Mouse (Mus musculus): Measurements from ENCODE around the gene Clec2i. TPM values are rescaled to one million over a fixed set of nuclear protein-coding genes. Genes with fewer than 3 reads are reported as not detected.
A peak's percentile ranks its signal among the peaks of the same experiment; 100 is the strongest.
"Not testable (repeated sequence)": the region's sequence is repeated elsewhere in the genome, so short reads cannot be mapped to it uniquely, and the experiment has no call there.

Clec2i gene
- polyA plus RNA-seq (2015; fragmentation: Nextera tagmentation; extraction: Ambion mirVana) = not detected in 2 replicates

DNA sequence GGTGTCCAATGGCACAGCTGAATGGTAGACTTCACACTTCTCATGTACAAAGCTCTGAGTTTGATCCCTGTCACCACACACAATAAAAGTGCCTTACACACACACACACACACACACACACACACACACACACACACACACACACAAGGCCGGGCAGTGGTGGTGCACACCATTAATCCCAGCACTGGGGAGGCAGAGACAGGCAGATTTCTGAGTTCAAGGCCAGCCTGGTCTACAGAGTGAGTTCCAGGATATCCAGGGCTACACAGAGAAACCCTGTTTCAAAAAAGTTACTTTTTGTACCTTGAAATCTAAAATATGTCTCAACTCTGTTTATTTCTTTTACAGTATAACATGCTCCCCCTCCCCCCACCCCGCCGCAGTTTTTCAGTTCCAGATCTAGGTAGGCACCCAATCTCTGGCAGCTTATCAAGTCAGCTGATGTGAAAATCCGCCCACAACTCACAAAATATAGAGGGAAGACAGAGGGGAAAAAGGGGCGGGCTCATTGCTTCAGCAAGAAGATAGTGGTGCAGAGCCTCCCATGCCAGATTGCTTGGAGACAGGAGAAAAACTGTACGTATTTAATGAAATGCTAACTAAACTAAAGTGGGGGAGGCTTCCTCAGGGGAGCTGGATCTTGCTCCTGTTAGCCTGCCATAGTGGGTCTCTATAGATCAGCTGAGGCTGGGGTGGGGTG lies at the start of gene Clec2i:
Gene Clec2i, plus strand, starts transcription at position 498 of the 700 bp plus-strand sequence.
- not testable (repeated sequence) for H3K4me1 ChIP-seq (replicated peaks); H3K36me3 ChIP-seq; H3K27me3 ChIP-seq; H3K9ac ChIP-seq (replicated peaks); H3K4me2 ChIP-seq (replicated peaks); H3K4me3 ChIP-seq (replicated peaks); H3K27ac ChIP-seq; ATAC-seq; H3K9me3 ChIP-seq
- 87% methylated on average over 6 of the region's 6 CpGs for WGBS

DNA sequence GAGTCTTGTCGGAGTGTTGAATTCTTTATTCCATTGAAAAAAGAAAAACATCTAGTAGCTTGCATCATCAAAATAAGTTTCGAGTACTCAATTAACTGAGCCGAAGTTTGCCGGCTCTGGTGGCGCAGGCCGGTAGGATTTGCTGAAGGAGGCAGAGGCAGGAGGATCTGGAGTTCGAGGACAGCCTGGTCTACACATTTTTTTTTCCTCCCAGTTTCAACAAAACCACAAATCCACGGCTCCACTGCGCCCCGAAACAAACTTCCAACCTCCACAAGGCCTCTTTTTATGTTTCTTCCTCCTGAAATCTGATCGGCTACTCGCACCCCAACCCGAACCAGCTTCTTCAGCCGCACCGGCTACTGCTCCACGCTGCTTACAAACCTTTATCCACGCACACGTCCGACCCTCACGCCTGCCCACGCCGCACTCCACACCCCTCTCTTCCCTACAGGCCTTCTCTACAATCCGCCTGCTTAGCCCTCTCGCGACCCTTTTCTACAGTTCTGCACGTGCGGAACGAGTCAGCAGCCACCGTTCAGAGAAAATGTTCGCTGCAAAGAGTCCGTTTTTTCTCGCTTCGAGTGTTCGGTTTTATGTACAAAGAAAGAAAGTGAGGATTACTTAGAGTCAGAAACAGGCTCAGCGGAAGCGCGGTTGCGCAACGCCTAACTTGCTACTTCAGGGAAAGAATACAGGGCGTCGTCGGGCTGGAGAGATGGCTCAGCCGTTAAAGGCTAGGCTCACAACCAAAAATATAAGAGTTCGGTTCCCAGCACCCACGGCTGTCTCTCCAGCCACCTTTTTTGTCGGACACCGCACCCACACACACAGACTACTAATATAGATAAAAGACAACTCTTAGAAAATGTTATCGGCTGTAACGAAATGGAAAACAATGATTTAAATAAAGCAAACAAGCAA lies 48.8 kb upstream of the Clec2i start:
- H3K4me1 ChIP-seq (replicated peaks) = peaks cover 20% of the 10 kb centered on the region
- peak overlapping the region; percentile 60 for H3K4me2 ChIP-seq (replicated peaks)
- WGBS = under 1% methylated on average over 49 of the region's 49 CpGs
- no peaks in the 10 kb centered on the region for H3K9me3 ChIP-seq
- peak; percentile 61 for ATAC-seq
- peak overlapping the region; percentile 79 for H3K9ac ChIP-seq (replicated peaks)
- H3K27me3 ChIP-seq = no peaks in the 10 kb centered on the region
- H3K36me3 ChIP-seq = no peaks in the 10 kb centered on the region
- peak overlapping the region; percentile 80 for H3K4me3 ChIP-seq (replicated peaks)
- H3K27ac ChIP-seq = peak overlapping the region; percentile 84

DNA sequence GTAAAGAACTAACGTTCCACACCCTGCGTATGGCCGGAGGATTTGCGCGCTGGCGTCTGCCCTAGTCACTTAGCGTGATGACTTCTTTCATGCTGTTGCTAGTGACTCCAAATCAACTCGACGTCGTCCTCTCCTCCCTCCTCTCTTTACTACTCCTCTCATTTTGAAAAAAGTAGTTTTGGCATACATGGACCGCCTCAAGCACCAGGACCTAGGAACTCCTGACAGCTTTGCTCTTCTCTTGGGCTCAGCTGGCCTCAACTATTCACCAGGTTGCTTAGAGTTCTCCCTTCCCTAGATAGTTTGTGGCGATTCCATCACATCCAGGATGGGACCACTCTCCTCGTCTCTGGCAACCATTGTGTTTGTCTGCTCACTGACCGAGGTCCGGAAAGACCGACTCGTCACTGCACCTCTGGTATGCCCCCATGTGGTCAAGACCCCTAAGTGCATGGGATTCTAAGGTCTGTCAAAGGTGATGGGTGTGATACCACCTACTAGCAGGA lies 48.1 kb upstream of the Clec2i start:
- Histone ChIP-seq H3K4me2 (replicated peaks) (peak overlapping the region; percentile 60), H3K9me3 (no peaks in the 10 kb centered on the region), H3K4me3 (replicated peaks) (peak overlapping the region; percentile 80), H3K4me1 (replicated peaks) (peaks cover 26% of the 10 kb centered on the region), H3K9ac (replicated peaks) (peak overlapping the region; percentile 30), H3K27me3 (no peaks in the 10 kb centered on the region), H3K27ac (peak overlapping the region; percentile 84), H3K36me3 (no peaks in the 10 kb centered on the region)
- peak; percentile 3; the same call in 1 of the 2 replicates for ATAC-seq
- under 1% methylated on average over 17 of the region's 17 CpGs for WGBS

DNA sequence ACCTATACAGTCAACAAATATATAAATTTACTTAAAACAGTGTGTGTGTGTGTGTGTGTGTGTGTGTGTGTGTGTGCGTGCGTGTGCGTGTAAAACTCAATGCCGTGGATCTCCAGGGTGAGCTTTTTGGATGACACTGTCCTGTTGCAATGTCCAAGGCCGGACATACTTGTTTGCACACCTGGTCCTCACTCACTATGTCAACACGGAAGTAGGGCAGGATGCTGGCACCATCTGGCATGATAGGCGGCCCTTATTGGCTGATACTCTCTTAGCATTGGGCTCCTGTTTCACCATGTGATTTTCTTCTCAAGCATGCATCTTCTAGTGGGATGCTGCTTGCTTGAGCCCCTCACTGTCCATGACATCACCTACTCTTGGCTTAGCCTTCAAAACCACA lies 47.5 kb upstream of the Clec2i start:
- H3K4me3 ChIP-seq (replicated peaks) = peak overlapping the region; percentile 80
- WGBS = 65% methylated on average over 7 of the region's 7 CpGs
- H3K27me3 ChIP-seq = no peaks in the 10 kb centered on the region
- H3K9me3 ChIP-seq = no peaks in the 10 kb centered on the region
- H3K4me1 ChIP-seq (replicated peaks) = peaks cover 30% of the 10 kb centered on the region
- peak overlapping the region; percentile 60; the same call in 1 of the 2 replicates for H3K4me2 ChIP-seq (replicated peaks)
- no peaks in the 10 kb centered on the region for H3K36me3 ChIP-seq
- no peak overlapping the region for H3K27ac ChIP-seq
- no peak for ATAC-seq
- no peak overlapping the region for H3K9ac ChIP-seq (replicated peaks)

DNA sequence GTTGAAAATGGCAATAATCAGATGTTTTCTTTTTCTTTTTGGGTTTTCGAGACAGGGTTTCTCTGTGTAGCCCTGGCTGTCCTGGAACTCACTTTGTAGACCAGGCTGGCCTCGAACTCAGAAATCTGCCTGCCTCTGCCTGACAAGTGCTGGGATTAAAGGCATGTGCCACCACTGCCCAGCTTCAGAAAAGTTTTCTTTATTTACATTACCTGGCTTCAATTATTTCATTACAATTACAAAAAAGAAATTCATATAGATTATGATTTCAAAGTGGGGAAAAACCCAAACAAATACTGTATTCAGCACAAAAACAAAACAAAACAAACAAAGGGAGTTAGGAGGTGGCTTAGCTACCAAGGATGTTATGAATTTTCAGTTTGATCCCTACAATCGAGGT lies 46.7 kb upstream of the Clec2i start:
- 91% methylated on average over 3 of the region's 3 CpGs for WGBS
- not testable (repeated sequence) for H3K27me3 ChIP-seq

DNA sequence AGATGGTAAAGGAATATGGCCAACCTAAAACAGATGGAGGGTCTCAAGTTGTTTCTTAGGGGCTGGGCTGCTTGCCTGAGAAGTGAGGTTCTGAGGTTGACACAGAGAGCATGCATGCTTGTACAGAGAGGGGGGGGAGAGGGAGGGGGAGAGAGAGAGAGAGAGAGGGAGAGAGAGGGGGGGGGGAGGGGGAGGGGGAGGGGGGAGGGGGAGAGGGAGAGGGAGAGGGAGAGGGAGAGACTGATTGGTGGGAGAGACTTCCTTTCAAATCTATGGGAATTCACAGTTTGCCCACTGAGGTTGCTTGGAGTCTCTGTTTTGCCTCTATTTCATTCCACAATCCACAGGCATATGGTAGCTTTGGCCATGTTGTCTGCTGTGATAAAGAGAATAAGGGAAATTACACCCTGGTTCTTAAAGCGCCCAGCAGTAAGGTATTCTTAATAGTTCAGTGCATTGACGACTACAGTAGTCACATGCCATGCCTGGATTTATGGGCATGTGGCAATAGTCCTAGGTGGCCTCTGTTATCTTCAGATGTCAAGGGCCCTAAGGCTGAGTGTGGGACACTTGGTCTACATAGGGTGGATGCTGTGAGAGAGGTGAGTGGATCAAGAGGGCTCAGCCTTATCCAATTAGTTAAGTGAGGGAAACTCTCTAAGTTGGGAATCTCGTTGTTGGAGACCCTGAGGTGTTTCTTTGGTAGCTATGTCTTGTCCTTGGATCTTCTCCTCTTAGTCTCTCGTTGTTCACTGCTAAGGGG lies 45.9 kb upstream of the Clec2i start:
- H3K27me3 ChIP-seq = no peaks in the 10 kb centered on the region
- H3K27ac ChIP-seq = no peak overlapping the region
- H3K36me3 ChIP-seq = no peaks in the 10 kb centered on the region
- peak overlapping the region; percentile 89 for H3K4me3 ChIP-seq (replicated peaks)
- H3K4me2 ChIP-seq (replicated peaks) = peak overlapping the region; percentile 76
- 0 out of 2 replicates have a peak overlapping the region, but pooled peaks have one; percentile 78 for H3K9ac ChIP-seq (replicated peaks)
- peaks cover 30% of the 10 kb centered on the region for H3K4me1 ChIP-seq (replicated peaks)
- 44% methylated on average over 4 of the region's 4 CpGs for WGBS
- H3K9me3 ChIP-seq = no peaks in the 10 kb centered on the region
- no peak for ATAC-seq

More for the DNA sequence above, 46.7 kb upstream of the Clec2i start:
- H3K9ac ChIP-seq (replicated peaks); ATAC-seq; H3K4me2 ChIP-seq (replicated peaks); H3K27ac ChIP-seq; H3K9me3 ChIP-seq; H3K36me3 ChIP-seq; H3K4me3 ChIP-seq (replicated peaks): not testable (repeated sequence)
- peaks cover 30% of the 10 kb centered on the region for H3K4me1 ChIP-seq (replicated peaks)

DNA sequence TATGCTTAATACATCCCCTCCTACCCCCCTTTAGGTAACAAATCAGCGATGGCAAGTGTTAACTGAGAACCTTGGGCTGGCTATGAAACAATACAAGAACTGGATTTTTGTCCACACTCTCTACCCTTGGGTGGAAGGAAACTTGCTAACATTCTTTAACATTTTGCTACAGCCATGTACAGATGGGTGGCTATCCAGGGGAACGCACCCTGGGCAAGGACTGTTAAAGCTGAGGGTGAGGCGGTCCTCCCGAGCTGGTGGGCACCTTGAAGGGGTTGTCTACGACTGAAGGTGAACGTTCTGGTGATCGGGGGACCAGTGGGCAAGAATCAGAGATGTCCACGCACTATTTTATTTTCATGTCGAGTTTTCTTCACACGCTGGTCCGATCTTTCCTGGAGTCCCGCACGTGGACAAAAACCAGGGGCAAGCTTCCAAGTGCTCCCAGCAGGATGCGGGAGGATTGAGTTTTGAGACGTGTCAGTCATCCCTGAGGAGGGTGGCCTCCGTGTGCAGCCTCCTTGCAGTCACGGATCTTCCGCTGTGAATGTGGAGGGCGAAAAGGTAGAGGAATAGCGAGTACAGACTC lies 44.9 kb upstream of the Clec2i start:
- Histone ChIP-seq H3K9me3 (no peaks in the 10 kb centered on the region), H3K4me3 (replicated peaks) (peak overlapping the region; percentile 89), H3K27me3 (no peaks in the 10 kb centered on the region), H3K4me1 (replicated peaks) (peaks cover 25% of the 10 kb centered on the region), H3K9ac (replicated peaks) (peak overlapping the region; percentile 78), H3K27ac (peak overlapping the region; percentile 85), H3K4me2 (replicated peaks) (peak overlapping the region; percentile 76), H3K36me3 (no peaks in the 10 kb centered on the region)
- 1% methylated on average over 20 of the region's 20 CpGs for WGBS
- no peak for ATAC-seq

DNA sequence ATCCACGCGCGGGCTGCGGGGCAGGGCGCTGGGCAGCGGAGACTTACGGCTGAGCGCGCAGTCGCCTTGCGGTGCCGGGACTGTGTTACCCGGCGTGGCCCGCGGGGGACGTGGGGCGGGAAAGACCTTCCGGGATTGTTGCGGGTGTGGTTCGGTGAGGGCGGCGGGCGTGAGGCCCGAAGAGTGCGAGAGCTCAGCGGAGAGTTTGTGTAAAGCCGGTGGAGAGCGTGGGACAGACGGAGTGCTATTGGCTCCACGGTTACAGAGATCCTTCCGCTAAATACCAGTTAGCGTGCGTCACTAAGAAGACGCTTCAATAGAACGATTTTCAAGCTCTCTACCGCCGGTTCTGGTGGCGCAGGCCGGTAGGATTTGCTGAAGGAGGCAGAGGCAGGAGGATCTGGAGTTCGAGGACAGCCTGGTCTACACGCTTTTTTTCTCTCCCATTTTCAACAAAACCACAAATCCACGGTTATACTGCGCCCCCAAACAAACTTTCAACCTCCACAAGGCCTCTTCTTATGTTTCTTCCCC lies 44.4 kb upstream of the Clec2i start:
- ATAC-seq = peak; percentile 77
- H3K36me3 ChIP-seq = no peaks in the 10 kb centered on the region
- peaks cover 25% of the 10 kb centered on the region for H3K4me1 ChIP-seq (replicated peaks)
- H3K27ac ChIP-seq = peak overlapping the region; percentile 88
- H3K4me3 ChIP-seq (replicated peaks) = peak overlapping the region; percentile 89
- no peaks in the 10 kb centered on the region for H3K27me3 ChIP-seq
- H3K9ac ChIP-seq (replicated peaks) = peak overlapping the region; percentile 78
- peak overlapping the region; percentile 76 for H3K4me2 ChIP-seq (replicated peaks)
- no peaks in the 10 kb centered on the region for H3K9me3 ChIP-seq
- under 1% methylated on average over 44 of the region's 44 CpGs for WGBS

DNA sequence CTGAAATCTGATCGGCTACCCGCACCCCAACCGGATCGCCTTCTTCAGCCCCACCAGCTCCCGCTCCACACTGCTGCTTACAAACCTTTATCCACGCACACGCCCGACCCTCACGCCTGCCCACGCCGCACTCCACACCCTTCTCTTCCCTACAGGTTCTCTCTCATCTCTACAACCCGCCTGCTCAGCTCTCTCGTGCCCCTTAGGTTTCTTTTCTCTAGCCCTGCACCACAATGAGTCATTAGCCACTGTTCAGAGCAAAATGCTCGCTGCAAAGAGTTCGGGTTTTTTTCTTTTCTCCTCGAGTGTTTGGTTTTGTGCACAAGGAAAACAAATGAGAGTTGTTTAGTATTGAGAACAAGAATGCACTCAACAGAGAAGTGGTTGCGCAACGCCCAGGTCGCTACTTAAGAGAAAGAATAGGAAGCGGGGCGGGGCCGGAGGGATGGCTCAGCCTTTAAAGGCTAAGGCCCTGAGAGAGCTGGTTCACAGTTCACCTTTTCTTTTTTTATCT lies 43.9 kb upstream of the Clec2i start:
- H3K4me2 ChIP-seq (replicated peaks) = peak overlapping the region; percentile 76
- no peaks in the 10 kb centered on the region for H3K36me3 ChIP-seq
- WGBS = under 1% methylated on average over 22 of the region's 22 CpGs
- ATAC-seq = peak; percentile 65
- peaks cover 25% of the 10 kb centered on the region for H3K4me1 ChIP-seq (replicated peaks)
- H3K4me3 ChIP-seq (replicated peaks) = peak overlapping the region; percentile 89
- H3K9ac ChIP-seq (replicated peaks) = peak overlapping the region; percentile 76
- H3K27ac ChIP-seq = peak overlapping the region; percentile 88
- no peaks in the 10 kb centered on the region for H3K9me3 ChIP-seq
- no peaks in the 10 kb centered on the region for H3K27me3 ChIP-seq

DNA sequence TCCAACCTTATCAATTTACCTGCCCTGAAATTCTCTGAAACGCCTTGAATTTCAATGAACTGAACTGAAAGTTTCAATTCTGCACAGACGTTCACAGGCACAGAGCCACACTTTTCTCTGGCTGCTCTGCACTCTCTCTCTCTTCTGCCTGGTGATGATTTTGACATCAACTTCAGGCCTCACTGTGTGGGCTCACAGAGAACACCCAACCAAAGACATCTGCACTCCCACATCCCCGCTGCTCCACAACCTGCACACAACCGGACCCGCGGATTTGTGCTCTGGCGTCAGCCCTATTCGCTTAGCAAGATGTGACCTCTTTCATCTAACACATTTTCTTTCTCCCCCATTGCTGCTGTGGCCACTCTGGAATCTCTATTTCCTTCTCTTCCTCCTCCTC lies 43.3 kb upstream of the Clec2i start:
- Histone ChIP-seq H3K4me1 (replicated peaks) (peaks cover 25% of the 10 kb centered on the region), H3K9me3 (no peaks in the 10 kb centered on the region), H3K4me3 (replicated peaks) (peak overlapping the region; percentile 89), H3K9ac (replicated peaks) (peak overlapping the region; percentile 76; the same call in 1 of the 2 replicates), H3K36me3 (no peaks in the 10 kb centered on the region), H3K27me3 (no peaks in the 10 kb centered on the region), H3K4me2 (replicated peaks) (peak overlapping the region; percentile 76), H3K27ac (peak overlapping the region; percentile 26; the same call in 1 of the 2 replicates)
- whole genome bisulfite sequencing = 34% methylated on average over 8 of the region's 8 CpGs
- no peak for ATAC-seq
